Mouse (Mus musculus) liver, embryonic 14 days (tissue): ENCODE data around the gene Gm9903. TPM values are rescaled to one million over a fixed set of nuclear protein-coding genes. Genes with fewer than 3 reads are reported as not detected.

Experiments
- polyA plus RNA-seq: library from polyadenylated mRNA; depleted of rRNA; stranded (reverse); fragments of >200 nt; gene quantifications from 2 replicates; pipeline ENCODE4 v1.2.3, GENCODE M21; 2012; rRNA removed

Gene Gm9903
- 0.07 and 0.08 TPM in 2 replicates for polyA plus RNA-seq

DNA sequence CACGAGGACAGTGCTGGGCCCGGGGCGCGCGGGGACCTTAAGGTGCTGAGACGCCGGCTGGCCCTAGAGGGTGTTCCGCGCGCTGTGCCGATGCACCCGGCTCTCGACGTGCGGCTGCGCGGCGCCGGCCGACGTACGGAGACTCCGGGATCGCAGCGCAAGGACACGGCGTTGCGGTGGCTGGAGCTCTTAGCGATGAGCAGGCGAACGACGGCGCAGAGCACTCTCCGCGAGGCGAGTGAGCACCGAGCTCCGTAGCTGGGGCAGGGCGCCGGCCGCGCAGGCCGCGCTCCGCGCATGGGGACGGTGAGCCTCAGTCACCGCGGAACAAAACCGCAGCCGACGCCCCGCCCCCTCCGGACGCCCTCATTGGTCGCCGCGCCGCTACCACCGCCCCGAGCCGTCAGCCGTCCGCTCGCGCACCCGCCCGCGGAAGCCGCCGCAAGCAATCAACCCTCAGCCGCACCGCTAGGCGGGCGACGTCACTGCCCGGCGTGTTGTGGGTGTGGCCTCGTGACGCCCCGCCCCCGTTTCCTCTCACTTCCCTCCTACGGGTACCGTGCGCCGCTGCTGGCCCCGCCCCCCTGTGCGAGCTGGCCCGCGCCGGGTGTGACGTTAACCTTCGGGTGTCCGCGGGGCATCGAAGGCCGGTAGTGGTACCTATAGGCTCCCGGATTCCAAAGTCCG, at the start of gene Gm9903, which contains the start of gene Fam53a:
Gm9903 (plus strand) TSS at position 625 of the 687 bp plus-strand sequence.
Fam53a (minus strand) TSS at position 335 of the 687 bp plus-strand sequence.

GRCm38 (mm10) chr5:33651921-33652782, 22.4 kb downstream of the Gm9903 start, which contains the start of gene Slbp:
TSS of gene Slbp (minus strand) at chr5:33652574.

DNA sequence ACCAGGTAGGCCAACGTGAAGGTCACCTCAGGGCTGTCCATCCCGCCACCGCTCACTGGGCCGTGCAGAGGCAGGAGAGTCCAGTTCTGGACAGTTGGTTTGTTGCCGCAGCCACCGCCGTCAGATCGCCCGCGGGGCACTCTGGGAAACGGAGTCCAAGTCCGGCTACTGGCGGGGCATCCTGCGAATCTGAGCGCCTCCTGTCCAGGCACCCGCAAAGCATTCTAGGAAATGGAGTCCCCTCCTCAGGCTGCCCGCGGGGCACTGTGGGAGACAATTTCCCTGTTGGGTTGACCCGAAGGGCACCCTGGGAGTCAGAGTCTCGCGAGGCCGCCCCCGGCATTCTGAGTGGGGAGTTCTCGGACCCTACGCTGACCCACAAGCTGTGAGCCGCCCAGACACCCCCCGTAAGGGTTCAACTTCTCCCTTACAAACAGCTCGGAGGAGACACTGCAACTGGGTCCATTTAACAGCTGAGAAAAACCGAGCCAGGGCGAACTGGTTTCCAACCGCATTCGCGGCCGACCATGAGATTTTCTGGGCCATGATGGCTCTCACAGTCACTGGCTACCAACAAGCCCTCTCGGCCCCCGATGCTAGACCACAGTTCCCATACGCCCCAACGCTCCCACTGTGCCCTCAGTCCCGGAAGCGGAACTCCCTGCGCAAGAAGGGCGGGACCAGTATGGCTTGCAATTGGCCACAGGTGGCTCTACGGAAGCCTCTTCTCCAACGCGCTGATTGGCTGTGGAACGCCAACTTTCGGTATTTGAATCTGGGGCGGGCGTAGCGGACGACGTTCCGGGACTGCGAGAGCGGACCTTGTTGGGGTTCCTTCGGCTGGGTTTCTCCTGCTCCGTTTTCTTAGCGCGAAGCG, 28.3 kb downstream of the Gm9903 start, which contains the start of the genes Tacc3 and Tmem129:
Tacc3 (plus strand) TSS at position 342 of the 877 bp plus-strand sequence.
Tmem129 (minus strand) TSS at position 630 of the 877 bp plus-strand sequence.

Other genes starting within 250 kb of the Gm9903 start
- not detected in 2 replicates for gene Nkx1-1, start 195.9 kb upstream of the Gm9903 start, polyA plus RNA-seq
- 7.7 and 8.7 TPM in 2 replicates for gene Fam53a, start 290 bp upstream of the Gm9903 start, polyA plus RNA-seq
- 149 and 177 TPM in 2 replicates for gene Slbp, start 22.6 kb downstream of the Gm9903 start, polyA plus RNA-seq
- 70.7 and 78.5 TPM in 2 replicates for gene Tacc3, start 28.2 kb downstream of the Gm9903 start, polyA plus RNA-seq
- gene Tmem129, start 28.5 kb downstream of the Gm9903 start, polyA plus RNA-seq, result 13.9 and 17.3 TPM in 2 replicates
- 4.3 and 4.6 TPM in 2 replicates for gene Fgfr3, start 91.7 kb downstream of the Gm9903 start, polyA plus RNA-seq
- 7.4 and 7.9 TPM in 2 replicates for gene Letm1, start 152.9 kb downstream of the Gm9903 start, polyA plus RNA-seq
- 30.9 and 31.4 TPM in 2 replicates for gene Nsd2, start 190.8 kb downstream of the Gm9903 start, polyA plus RNA-seq